Mouse (Mus musculus) stomach, postnatal 0 days (tissue): ENCODE results near the gene 1700023F06Rik.

Source experiments
- CTCF ChIP-seq: IDR thresholded peaks from 2 replicates; pipeline ENCODE4 v1.5.1; 2016; ENCODE audit warnings: antibody characterized with exemption, low read depth, mild to moderate bottlenecking, moderate library complexity
- EP300 ChIP-seq: optimal IDR thresholded peaks from 2 replicates; pipeline ENCODE3; 2016; ENCODE audit warnings: antibody characterized with exemption

DNA sequence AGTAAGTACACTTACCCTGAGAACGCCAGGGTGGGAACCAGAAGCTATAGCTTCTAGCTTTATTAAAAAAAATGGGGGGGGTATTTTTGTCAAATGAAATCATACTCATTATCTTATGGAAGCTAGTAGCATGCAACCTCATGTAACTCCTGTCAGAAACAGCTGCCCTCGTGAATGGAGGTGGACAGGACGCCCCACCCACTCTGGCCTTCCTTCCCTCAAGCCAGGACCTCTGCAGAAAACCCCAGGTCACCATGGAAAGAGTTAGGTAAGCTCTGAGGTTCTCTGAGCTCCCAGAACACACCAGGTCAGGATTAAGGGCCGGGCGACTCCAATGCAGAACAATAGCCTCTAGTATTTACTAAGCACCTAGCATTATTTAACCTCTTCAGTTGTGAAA is 40.5 kb upstream of the 1700023F06Rik start:
- TF ChIP-seq CTCF (no peak), EP300 (no peak)
